Mouse (Mus musculus) gastrocnemius, postnatal 4 days (tissue): ENCODE data around the gene Nr2c2. TPM values are rescaled to one million over a fixed set of nuclear protein-coding genes. Genes with fewer than 3 reads are reported as not detected.

ENCODE experiments used
- total RNA-seq, 2 experiments: library from RNA; stranded (reverse); gene quantifications; 2 replicates each; pipeline ENCODE4 v1.2.3; 2021

The Nr2c2 gene
- total RNA-seq, 2 experiments from 2014 or later, result 38.0 to 41.3 TPM

Other genes starting within 250 kb of the Nr2c2 start
- gene Ccdc174, start 213.3 kb upstream of the Nr2c2 start, total RNA-seq, result 10 to 100 TPM; 11.9 to 15.1 TPM
- gene 4930590J08Rik, start 188.6 kb upstream of the Nr2c2 start, total RNA-seq, result 1 to 10 TPM; 1.1 to 1.6 TPM
- 10 to 100 TPM; 22.1 to 25.3 TPM for gene Fgd5, start 112.5 kb upstream of the Nr2c2 start, total RNA-seq
- gene Mrps25, start 92.6 kb downstream of the Nr2c2 start, total RNA-seq, result 10 to 100 TPM; 34.7 to 38.6 TPM
- gene Rbsn, start 123.5 kb downstream of the Nr2c2 start, total RNA-seq, result 10 to 100 TPM; 20.8 to 24.0 TPM
- not detected for gene Trh, start 153.3 kb downstream of the Nr2c2 start, total RNA-seq